Mouse (Mus musculus) brain, embryonic 14.5 days (tissue): ENCODE results near the gene Cep350.

Experiments
- CTCF ChIP-seq: fragments of 200-500 bp; IDR thresholded peaks from 2 replicates; pipeline ENCODE4 v1.5.1; 2012; ENCODE audit warnings: inconsistent platforms, mild to moderate bottlenecking, moderate library complexity, borderline replicate concordance; ENCODE audit not compliant: insufficient read depth, insufficient read length; ENCODE audit errors: extremely low read depth
- POLR2A ChIP-seq: fragments of 200-500 bp; IDR thresholded peaks from 2 replicates; pipeline ENCODE4 v1.6.1; 2012; ENCODE audit warnings: mild to moderate bottlenecking, inconsistent platforms, borderline replicate concordance; ENCODE audit not compliant: poor library complexity, insufficient read depth, insufficient read length, severe bottlenecking; ENCODE audit errors: extremely low read depth

DNA sequence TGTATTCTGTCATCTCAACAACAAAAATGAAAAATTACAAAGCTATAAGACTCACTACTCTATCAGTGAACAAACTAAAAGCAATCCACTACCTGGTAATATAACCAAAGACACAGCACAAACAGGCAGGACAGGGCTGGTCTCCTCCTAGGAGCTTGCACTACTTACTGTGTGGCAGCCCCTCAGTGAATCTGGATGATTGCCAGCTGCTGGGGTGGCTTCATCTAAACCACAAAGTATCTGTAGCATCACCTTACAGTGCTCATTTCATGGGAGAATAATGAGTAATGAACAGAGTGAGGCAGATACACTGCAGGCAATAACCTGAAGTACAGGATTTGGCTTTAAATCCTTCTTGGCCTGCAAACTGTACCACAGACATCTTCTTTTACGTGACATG, 46.7 kb upstream of the Cep350 start:
- TF ChIP-seq CTCF (no peak), POLR2A (no peak)
